Mouse (Mus musculus) macrophage (primary cell): ENCODE results near the gene Mthfd2. TPM values are rescaled to one million over a fixed set of nuclear protein-coding genes. Genes with fewer than 3 reads are reported as not detected.
A peak's percentile ranks its signal among the peaks of the same experiment; 100 is the strongest.

ENCODE experiments used
- H3K27ac ChIP-seq: fragments of 350-480 bp; formaldehyde crosslinking; 2 replicates; pipeline ENCODE4 v1.9.0; 2021
- H3K36me3 ChIP-seq: fragments of 350-480 bp; formaldehyde crosslinking; 2 replicates; pipeline ENCODE4 v1.9.0; 2021; ENCODE audit errors: inconsistent target
- H3K4me3 ChIP-seq: fragments of 350-480 bp; formaldehyde crosslinking; 2 replicates; pipeline ENCODE4 v1.9.0; 2021; ENCODE audit errors: inconsistent target
- H3K79me2 ChIP-seq: fragments of 350-480 bp; formaldehyde crosslinking; 2 replicates; pipeline ENCODE4 v1.9.0; 2021; ENCODE audit errors: inconsistent target
- WGBS: methylation state at CpG from one replicate; pipeline ENCODE4 v1.1.7; 2026; ENCODE audit warnings: inconsistent platforms; ENCODE audit not compliant: missing documents; 5-methylcytosine and 5-hydroxymethylcytosine counted together
- polyA plus RNA-seq: library from polyadenylated mRNA; stranded (reverse); fragments of 250-400 nt; gene quantifications from 3 replicates; pipeline ENCODE4 v1.2.4, GENCODE M21; 2018; ENCODE audit warnings: inconsistent platforms

Mthfd2 gene
- polyA plus RNA-seq, 1 experiment from 2014 or later: 5.4 TPM

DNA sequence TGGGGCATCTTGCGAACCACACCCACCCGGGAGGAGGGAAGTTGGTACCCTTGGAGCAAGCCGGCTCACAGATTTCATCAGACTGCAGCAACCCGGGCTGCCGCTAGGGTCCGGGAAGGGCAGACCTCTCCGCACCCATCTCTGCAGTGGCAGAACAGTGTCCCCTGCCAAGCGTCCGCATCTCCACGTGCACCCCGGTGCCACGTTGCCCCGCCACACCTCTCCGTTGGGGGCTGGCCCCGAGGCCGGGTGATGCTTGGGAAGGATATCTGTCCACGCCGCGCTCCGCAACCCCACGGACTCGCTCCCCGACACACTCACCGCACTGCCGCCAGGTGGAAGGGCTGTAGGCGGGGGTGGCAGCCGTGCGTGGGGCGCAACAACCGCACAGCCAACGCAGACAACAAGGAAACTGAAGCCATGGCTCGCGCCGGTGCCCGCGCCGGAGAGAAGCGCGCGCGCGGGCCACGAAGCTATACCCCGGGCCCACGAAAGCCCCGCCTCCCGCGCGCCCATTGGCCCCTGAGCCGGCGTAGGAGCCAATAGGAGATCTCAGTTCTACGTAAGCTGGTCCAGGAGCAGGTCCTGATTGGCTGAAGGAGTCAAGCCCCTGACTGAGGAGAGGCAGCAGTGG, 8.5 kb downstream of the Mthfd2 start:
- Histone ChIP-seq H3K36me3 (peaks cover 11% of the 10 kb centered on the region; the same call in 1 of the 2 replicates), H3K79me2 (peaks cover 43% of the 10 kb centered on the region), H3K27ac (peak overlapping the region; percentile 54), H3K4me3 (peak overlapping the region; percentile 59)
- under 1% methylated on average over 47 of the region's 52 CpGs for WGBS

DNA sequence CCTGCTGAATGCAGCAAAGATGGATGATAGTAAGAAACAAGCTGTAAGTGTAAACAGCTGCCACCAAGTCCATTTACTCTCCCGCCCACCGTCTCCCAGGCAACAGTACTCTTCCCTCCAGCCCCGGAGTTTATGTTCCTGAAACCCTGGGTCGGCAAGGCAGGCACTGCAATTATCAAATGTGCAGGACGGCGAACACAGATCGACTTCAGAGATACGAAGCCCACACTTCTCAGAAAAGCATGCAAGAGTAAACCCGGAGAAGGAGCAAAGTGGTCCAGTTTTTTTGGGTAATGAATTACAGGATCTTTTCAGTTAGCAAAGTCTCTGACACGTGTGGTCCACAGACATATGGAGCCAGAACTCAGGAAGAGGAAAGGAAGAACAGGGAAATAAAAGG, 9.7 kb downstream of the Mthfd2 start:
- WGBS: 17% methylated on average over 10 of the region's 10 CpGs
- Histone ChIP-seq H3K36me3 (peaks cover 21% of the 10 kb centered on the region), H3K79me2 (peaks cover 43% of the 10 kb centered on the region), H3K27ac (peak overlapping the region; percentile 54), H3K4me3 (peak overlapping the region; percentile 59)

DNA sequence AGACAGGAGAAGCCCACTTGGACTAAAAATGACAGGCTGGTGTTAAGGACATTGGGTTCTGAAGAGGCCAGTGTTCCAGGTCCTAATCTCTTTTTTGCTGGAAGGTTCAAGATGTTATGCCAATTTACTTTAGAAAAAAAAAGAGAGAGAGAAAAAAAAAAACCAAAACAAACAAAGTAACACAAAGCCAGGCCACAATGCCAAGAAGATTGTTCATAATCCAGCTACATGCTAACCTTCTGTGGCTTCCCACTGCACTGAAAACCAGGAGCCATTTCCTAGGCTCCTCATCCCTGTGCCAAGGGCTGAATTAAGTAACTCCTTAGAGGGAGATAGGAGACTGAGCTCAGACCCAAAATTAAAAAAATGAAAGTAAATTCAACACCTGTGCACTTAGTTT, 10.4 kb downstream of the Mthfd2 start:
- H3K27ac ChIP-seq: no peak overlapping the region

DNA sequence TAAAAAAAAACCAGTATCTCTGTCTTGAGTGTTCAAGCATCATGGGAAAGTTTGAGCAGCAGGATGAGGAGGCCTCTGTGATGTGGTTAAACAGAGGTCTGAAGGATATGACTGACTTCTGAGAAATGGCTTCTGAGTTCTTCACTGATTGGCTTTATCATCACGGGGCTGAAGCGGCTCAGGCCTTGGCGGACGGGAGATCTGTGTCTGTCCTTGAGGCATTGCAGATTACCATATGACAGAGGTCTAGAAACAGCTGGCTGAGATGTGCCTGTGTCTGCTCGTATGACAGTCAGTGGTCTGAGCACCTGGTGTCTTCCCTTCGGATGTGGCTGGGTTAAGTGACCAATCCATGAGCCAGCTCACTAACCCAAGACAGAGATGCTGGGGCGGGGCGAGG, 13.2 kb downstream of the Mthfd2 start:
- Histone ChIP-seq H3K79me2 (peaks cover 43% of the 10 kb centered on the region), H3K27ac (no peak overlapping the region), H3K4me3 (no peak overlapping the region), H3K36me3 (peaks cover 45% of the 10 kb centered on the region)
- WGBS: 89% methylated on average over 8 of the region's 8 CpGs

More for the DNA sequence above, 10.4 kb downstream of the Mthfd2 start:
- Histone ChIP-seq H3K4me3 (no peak overlapping the region), H3K79me2 (peaks cover 43% of the 10 kb centered on the region), H3K36me3 (peaks cover 28% of the 10 kb centered on the region)

DNA sequence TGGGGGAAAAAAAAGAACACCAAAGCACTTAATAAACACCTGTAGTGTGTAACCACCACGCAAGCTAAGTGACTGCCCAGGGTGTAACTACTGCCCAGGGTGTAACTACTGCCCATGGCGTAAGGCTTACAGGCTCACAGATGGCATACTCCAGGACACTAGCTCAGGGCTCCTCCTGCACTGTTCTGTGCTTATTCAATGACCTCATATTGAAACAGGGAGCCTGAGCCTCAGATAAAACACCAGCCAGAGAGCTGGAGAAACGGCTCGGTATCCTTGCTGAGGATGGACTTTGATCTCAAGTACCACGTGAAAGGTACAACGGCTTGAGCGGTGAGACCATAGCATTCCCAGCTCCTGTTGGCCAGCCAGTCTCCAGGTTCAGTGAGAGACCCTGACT, 13.7 kb downstream of the Mthfd2 start:
- Histone ChIP-seq H3K79me2 (peaks cover 42% of the 10 kb centered on the region), H3K4me3 (no peak overlapping the region), H3K27ac (no peak overlapping the region), H3K36me3 (peaks cover 50% of the 10 kb centered on the region)
- WGBS: 95% methylated on average over 7 of the region's 7 CpGs

DNA sequence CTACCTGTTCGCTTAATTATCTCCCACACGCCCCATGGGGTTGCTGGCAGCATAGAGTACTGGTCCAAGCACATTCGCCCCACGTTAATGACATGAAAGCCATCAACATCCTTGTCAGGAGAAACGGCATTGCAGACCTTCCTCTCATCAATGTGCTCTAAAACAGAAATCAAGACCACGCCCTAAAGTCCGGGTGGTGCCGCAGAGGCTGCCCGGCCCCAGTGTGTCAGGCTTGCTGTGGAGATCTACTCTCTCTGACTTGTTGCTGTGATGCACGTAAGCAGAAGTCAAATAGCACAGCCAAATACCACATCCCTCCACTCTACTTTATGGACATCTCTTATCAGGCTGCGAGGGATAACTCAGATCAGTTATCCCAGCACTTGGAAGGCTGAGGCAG, 14.5 kb downstream of the Mthfd2 start:
- H3K27ac ChIP-seq: no peak overlapping the region
- H3K79me2 ChIP-seq: peaks cover 34% of the 10 kb centered on the region
- 99% methylated on average over 11 of the region's 11 CpGs for WGBS
- H3K36me3 ChIP-seq: peaks cover 58% of the 10 kb centered on the region
- H3K4me3 ChIP-seq: no peak overlapping the region

DNA sequence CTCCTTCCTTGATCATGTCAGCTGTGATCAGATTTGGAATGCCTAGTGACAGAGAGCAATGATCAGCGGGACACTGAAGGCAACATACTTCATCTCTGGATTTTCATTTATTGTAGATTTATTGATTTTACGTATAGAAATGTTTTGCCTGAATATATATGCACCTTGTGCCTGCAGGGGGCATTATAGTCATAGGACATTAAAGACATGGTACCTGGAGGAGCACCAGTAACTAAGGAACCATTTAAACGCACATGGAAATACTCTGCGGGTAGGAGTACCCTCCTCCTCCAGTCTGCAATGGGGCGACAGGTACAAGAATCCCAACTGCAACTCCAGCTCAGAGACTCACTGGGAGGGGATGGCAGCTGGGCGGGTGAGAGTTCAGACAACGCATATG, 16.7 kb downstream of the Mthfd2 start:
- peaks cover 12% of the 10 kb centered on the region for H3K79me2 ChIP-seq
- H3K36me3 ChIP-seq: peaks cover 73% of the 10 kb centered on the region
- 85% methylated on average over 6 of the region's 7 CpGs for WGBS
- H3K4me3 ChIP-seq: no peak overlapping the region
- no peak overlapping the region for H3K27ac ChIP-seq

DNA sequence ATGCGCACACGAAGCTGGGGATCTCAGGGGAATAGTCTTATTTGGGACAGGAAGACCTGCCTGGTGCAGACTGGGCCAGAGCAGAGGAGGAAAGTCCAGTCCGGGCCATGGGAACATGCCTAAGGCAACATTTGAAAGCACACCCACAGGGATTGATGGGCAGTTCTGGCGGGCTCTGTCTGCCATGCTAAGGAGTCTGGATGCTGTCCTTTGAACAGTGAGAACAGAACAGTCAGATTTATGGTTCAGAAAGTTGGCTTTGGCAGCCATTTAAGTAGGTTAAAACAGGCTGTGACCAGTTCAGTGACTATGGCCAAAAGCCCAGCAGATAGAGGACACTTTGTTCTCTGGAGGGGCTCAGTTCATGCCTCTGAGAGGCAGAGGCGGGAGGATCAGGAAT, 23.4 kb downstream of the Mthfd2 start:
- peaks cover 25% of the 10 kb centered on the region for H3K36me3 ChIP-seq
- WGBS: 88% methylated on average over 5 of the region's 5 CpGs
- no peak overlapping the region for H3K27ac ChIP-seq
- no peak overlapping the region for H3K4me3 ChIP-seq
- no peaks in the 10 kb centered on the region for H3K79me2 ChIP-seq

DNA sequence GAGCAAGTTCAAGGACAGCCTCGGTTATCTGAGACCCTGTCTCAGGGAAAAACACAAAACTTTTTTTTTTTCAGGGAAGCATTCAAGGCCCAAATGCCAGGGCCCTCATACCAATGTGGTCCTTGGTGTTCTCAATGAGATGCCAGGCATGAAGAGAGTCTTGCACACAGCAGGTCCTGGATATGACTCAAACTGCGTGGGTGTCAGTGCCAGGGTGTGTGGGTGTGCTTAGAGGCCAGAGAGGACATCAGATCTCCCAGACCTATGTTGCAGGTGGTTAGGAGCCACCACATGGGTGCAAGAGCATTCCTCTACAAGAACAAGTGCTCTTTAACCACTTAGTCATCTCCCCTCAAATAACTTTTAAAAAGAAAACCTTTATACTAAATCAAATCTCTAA, 24.4 kb downstream of the Mthfd2 start:
- Histone ChIP-seq H3K79me2 (no peaks in the 10 kb centered on the region), H3K36me3 (peaks cover 15% of the 10 kb centered on the region), H3K4me3 (no peak overlapping the region), H3K27ac (no peak overlapping the region)
- 94% methylated on average over 2 of the region's 2 CpGs for WGBS

DNA sequence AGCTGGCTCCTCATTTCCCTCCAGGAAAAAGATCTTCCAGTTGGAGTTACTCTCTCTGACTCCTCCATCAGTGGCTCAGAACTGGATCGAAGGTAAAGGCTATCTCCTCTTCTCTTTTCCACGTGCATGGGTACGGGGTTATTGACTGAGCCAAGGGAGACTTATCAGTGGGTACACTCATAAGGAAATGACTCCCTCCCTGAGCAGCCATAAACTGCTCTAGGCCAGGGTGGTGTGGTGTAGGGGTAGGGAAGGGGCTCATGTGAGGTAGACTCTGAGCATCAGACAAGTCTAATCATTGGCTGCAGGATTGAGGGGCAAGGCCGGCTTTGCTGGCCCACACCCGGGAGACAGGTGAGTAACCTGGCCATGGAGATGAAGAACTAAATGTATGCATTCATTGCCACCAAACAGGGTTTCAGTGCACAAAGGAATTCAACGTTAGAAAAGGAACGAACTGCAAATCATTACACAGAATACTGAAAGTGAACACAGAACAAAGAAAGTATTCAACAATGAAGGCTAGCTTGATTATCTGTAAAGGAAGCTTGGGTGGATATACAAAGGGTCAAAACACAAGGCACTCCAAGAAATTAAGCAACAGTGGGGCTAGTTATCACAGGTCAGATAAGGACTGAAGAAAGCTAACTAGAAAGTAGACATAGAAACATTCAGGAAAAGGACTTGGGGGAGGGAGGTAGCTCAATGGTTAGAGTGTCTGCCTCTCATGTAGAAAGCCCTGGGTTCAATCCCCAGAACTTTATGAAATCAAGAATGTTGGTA, 25.1 kb downstream of the Mthfd2 start:
- Histone ChIP-seq H3K27ac (no peak overlapping the region), H3K4me3 (no peak overlapping the region), H3K79me2 (no peaks in the 10 kb centered on the region), H3K36me3 (peaks cover 8% of the 10 kb centered on the region; the same call in 1 of the 2 replicates)
- WGBS: 82% methylated on average over 7 of the region's 7 CpGs

DNA sequence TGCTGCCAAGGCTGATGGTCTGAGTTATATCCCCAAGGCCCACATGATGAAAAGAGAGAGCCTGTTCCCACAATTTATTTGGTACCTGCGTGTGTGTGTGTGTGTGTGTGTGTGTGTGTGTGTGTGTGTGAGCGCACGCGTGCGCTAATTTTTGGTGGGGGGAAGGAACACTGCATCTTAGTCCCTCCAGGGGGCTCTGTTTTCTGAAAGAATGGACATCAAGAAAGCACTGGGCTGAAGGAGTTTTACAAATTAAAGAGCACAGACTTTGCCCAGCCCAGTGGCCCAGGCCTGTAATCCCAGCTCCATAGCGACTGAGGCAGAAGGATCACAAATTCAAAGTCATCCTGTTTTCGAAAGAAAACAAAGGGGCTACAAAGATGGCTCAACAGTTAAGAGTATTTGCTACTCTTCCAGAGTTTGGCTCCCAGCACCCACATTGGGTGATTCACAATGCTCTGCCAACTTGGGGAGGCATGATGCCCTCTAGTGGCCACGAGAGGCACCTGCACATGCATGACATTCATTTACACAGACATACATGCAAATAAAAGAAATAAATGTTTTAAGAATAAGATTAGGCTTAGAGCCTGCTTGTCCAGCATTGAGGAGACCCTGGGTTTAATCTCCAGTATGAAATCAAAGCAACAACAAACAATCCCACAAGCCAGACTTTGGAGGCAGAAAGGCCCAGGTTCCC, 45.3 kb downstream of the Mthfd2 start:
- WGBS: 81% methylated on average over 8 of the region's 8 CpGs
- Histone ChIP-seq H3K79me2 (no peaks in the 10 kb centered on the region), H3K4me3 (no peak overlapping the region), H3K36me3 (no peaks in the 10 kb centered on the region), H3K27ac (no peak overlapping the region)

DNA sequence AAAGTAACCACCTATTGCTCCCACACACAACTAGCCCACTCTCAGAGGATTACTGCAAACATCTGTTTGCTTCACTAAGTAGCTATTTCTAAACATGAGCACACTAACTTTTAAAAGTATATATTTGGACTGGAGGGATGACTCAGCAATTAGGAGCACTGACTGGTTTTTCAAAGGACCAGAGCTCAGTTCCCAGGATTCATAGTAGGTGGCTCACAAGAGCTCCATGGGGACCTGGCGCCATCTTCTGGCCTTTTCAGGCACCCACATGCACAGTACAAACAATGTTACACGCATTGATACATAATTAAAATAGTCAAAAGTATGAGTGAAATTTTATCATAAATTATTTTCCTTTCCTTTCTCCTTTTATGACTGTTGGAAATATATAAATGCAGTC, 46.8 kb downstream of the Mthfd2 start:
- 29% methylated on average over 2 of the region's 2 CpGs for WGBS
- H3K79me2 ChIP-seq: no peaks in the 10 kb centered on the region
- no peak overlapping the region for H3K27ac ChIP-seq
- no peaks in the 10 kb centered on the region for H3K36me3 ChIP-seq
- H3K4me3 ChIP-seq: no peak overlapping the region

DNA sequence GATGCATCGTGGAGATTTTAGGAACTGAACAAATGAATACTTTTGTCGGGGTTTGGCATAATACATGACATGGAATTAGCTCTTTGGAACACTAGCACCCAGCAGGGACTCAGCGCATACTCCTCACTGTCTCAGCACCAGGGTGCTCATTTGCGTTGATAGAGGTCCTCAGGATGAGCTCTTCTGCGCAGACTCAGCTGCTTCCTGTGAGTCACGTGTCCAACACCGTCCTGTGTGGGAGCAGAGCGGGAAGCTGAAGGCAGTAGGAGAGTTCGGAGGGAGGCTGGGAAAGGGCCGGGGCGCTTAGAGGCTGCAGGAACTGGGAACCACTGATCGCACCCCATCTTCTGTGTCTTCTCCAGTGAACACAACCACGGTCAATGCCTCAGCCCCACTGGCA, 48.6 kb downstream of the Mthfd2 start:
- Histone ChIP-seq H3K4me3 (no peak overlapping the region), H3K36me3 (no peaks in the 10 kb centered on the region), H3K27ac (no peak overlapping the region), H3K79me2 (no peaks in the 10 kb centered on the region)
- WGBS: 78% methylated on average over 13 of the region's 13 CpGs

DNA sequence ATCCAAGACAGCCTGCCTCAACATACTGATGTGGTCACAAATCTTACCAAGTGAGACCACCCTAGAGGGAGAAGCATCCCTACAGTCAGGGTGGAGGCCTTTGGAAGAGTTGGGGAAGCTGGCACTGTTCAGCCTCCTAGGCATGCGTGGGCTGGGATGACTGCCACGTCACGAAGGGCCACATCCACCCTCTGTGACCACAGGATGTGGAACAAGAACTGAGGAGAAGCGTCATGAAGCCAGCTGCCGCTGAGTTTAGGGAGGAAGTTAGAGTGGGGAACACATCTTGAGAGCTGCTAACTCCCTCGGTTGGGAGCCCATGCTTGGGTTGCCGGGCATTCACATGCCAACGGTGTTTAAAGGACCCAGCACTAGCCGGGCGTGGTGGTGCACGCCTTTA, 52.0 kb downstream of the Mthfd2 start:
- Histone ChIP-seq H3K27ac (no peak overlapping the region), H3K36me3 (no peaks in the 10 kb centered on the region), H3K79me2 (no peaks in the 10 kb centered on the region), H3K4me3 (no peak overlapping the region)
- WGBS: 26% methylated on average over 11 of the region's 11 CpGs
